Mouse (Mus musculus) hindbrain, embryonic 14.5 days (tissue): ENCODE measurements around the gene Fut8. TPM values are rescaled to one million over a fixed set of nuclear protein-coding genes. Genes with fewer than 3 reads are reported as not detected.

Experiments used
- ATAC-seq: fragments of 200-750 bp; cut with Nextera tagmentation; 2 replicates; pipeline ENCODE4 v1.8.0; 2017; ENCODE audit warnings: moderate number of reproducible peaks, mild to moderate bottlenecking, moderate TSS enrichment, moderate library complexity; ENCODE audit not compliant: low FRiP score
- DNase-seq: peaks from one replicate; pipeline ENCODE4 v3.0.0-alpha.2; 2015; ENCODE audit warnings: low spot score
- H3K27ac ChIP-seq: fragments of 300-500 bp; sonication (generic); 2 replicates; pipeline ENCODE4 v1.5.1; 2014; ENCODE audit warnings: mild to moderate bottlenecking, moderate library complexity
- H3K27me3 ChIP-seq: fragments of 300-500 bp; sonication (generic); 2 replicates; pipeline ENCODE4 v1.6.1; 2014; ENCODE audit warnings: mild to moderate bottlenecking, low read length, mixed read lengths; ENCODE audit not compliant: control insufficient read depth, insufficient read depth
- H3K36me3 ChIP-seq: fragments of 300-500 bp; sonication (generic); replicated peaks from 2 replicates; pipeline ENCODE4 v1.6.1; 2014; ENCODE audit not compliant: control insufficient read depth, insufficient read depth
- H3K4me1 ChIP-seq: fragments of 300-500 bp; sonication (generic); replicated peaks from 2 replicates; pipeline ENCODE4 v1.6.1; 2014; ENCODE audit warnings: antibody characterized with exemption, low read length, mixed read lengths; ENCODE audit not compliant: control insufficient read depth, insufficient read depth
- H3K4me2 ChIP-seq: fragments of 300-500 bp; sonication (generic); replicated peaks from 2 replicates; pipeline ENCODE4 v1.6.1; 2014; ENCODE audit warnings: mild to moderate bottlenecking, moderate library complexity
- H3K4me3 ChIP-seq: fragments of 300-500 bp; sonication (generic); replicated peaks from 2 replicates; pipeline ENCODE4 v1.5.1; 2014; ENCODE audit warnings: mild to moderate bottlenecking, low read length
- H3K9ac ChIP-seq: fragments of 300-500 bp; sonication (generic); 2 replicates; pipeline ENCODE4 v1.6.1; 2014
- H3K9me3 ChIP-seq: fragments of 300-500 bp; sonication (generic); 2 replicates; pipeline ENCODE4 v1.6.1; 2016; ENCODE audit warnings: low read length; ENCODE audit not compliant: control insufficient read depth
- WGBS: fragments of 180-500 bp; shearing (Covaris S2); extraction: QIAGEN DNeasy Blood & Tissue Kit; methylation state at CpG from one replicate; pipeline ENCODE4 v1.1.7; 2014; 5-methylcytosine and 5-hydroxymethylcytosine counted together
- polyA plus RNA-seq: library from polyadenylated mRNA; unstranded; fragments of >200 nt; fragmentation: Nextera tagmentation; extraction: Ambion mirVana; gene quantifications from 2 replicates; pipeline ENCODE4 v1.2.1, GENCODE M21; 2014

Gene Fut8
- polyA plus RNA-seq, 1 experiment from 2014 or later = 62.2 TPM

- WGBS = 85% methylated on average over 2 of the region's 2 CpGs
- Histone ChIP-seq H3K4me2 (no peak overlapping the region), H3K27ac (no peak overlapping the region), H3K4me3 (no peak overlapping the region), H3K27me3 (no peaks in the 10 kb centered on the region), H3K9ac (no peak overlapping the region), H3K36me3 (no peaks in the 10 kb centered on the region), H3K9me3 (no peaks in the 10 kb centered on the region), H3K4me1 (no peaks in the 10 kb centered on the region)
- DNase-seq (no peak), ATAC-seq (no peak)
Observed at GRCm38 (mm10) chr12:77450816-77451215, 212.9 kb downstream of the Fut8 start.

GRCm38 (mm10) chr12:77466178-77466577 lies 228.3 kb downstream of the Fut8 start:
- Histone ChIP-seq H3K27me3 (no peaks in the 10 kb centered on the region), H3K4me2 (no peak overlapping the region), H3K9ac (no peak overlapping the region), H3K9me3 (no peaks in the 10 kb centered on the region), H3K27ac (no peak overlapping the region), H3K4me3 (no peak overlapping the region), H3K36me3 (no peaks in the 10 kb centered on the region), H3K4me1 (no peaks in the 10 kb centered on the region)
- DNase-seq (no peak), ATAC-seq (no peak)
- WGBS = 93% methylated on average over 1 of the region's 1 CpGs

GRCm38 (mm10) chr12:77479931-77480330 lies 242.0 kb downstream of the Fut8 start:
- 60% methylated on average over 2 of the region's 2 CpGs for WGBS
- H3K4me1 ChIP-seq = no peaks in the 10 kb centered on the region
- ATAC-seq (no peak), DNase-seq (no peak)
- no peaks in the 10 kb centered on the region for H3K9me3 ChIP-seq
- H3K36me3 ChIP-seq = peaks cover 6% of the 10 kb centered on the region; the same call in 1 of the 2 replicates
- H3K27me3 ChIP-seq = no peaks in the 10 kb centered on the region
- no peak overlapping the region for H3K27ac ChIP-seq
- no peak overlapping the region for H3K9ac ChIP-seq
- no peak overlapping the region for H3K4me3 ChIP-seq
- H3K4me2 ChIP-seq = no peak overlapping the region

GRCm38 (mm10) chr12:77481153-77481552 lies 243.2 kb downstream of the Fut8 start:
- H3K9me3 ChIP-seq = no peaks in the 10 kb centered on the region
- H3K4me3 ChIP-seq = no peak overlapping the region
- H3K27me3 ChIP-seq = no peaks in the 10 kb centered on the region
- no peaks in the 10 kb centered on the region for H3K4me1 ChIP-seq
- 91% methylated on average over 1 of the region's 1 CpGs for WGBS
- no peaks in the 10 kb centered on the region; the same call in 1 of the 2 replicates for H3K36me3 ChIP-seq
- H3K4me2 ChIP-seq = no peak overlapping the region
- ATAC-seq = no peak
- H3K9ac ChIP-seq = no peak overlapping the region
- DNase-seq = no peak
- no peak overlapping the region for H3K27ac ChIP-seq

- Histone ChIP-seq H3K9ac (no peak overlapping the region), H3K4me2 (no peak overlapping the region), H3K9me3 (no peaks in the 10 kb centered on the region), H3K36me3 (no peaks in the 10 kb centered on the region; the same call in 1 of the 2 replicates), H3K27me3 (no peaks in the 10 kb centered on the region), H3K4me3 (no peak overlapping the region), H3K4me1 (no peaks in the 10 kb centered on the region), H3K27ac (no peak overlapping the region)
- ATAC-seq (no peak), DNase-seq (no peak)
- 33% methylated on average over 3 of the region's 3 CpGs for WGBS
Observed at GRCm38 (mm10) chr12:77481799-77482198, 243.9 kb downstream of the Fut8 start.

- H3K4me3 ChIP-seq = no peak overlapping the region
- 72% methylated on average over 9 of the region's 9 CpGs for WGBS
- H3K4me1 ChIP-seq = no peaks in the 10 kb centered on the region
- H3K9ac ChIP-seq = no peak overlapping the region
- H3K9me3 ChIP-seq = no peaks in the 10 kb centered on the region
- no peak for ATAC-seq
- no peak overlapping the region for H3K4me2 ChIP-seq
- H3K27ac ChIP-seq = no peak overlapping the region
- no peaks in the 10 kb centered on the region for H3K36me3 ChIP-seq
- no peak for DNase-seq
- no peaks in the 10 kb centered on the region for H3K27me3 ChIP-seq
Observed at GRCm38 (mm10) chr12:77483180-77483855, 245.4 kb downstream of the Fut8 start.

- Histone ChIP-seq H3K9ac (no peak overlapping the region), H3K27ac (no peak overlapping the region), H3K9me3 (no peaks in the 10 kb centered on the region), H3K27me3 (no peaks in the 10 kb centered on the region), H3K36me3 (no peaks in the 10 kb centered on the region), H3K4me2 (no peak overlapping the region), H3K4me3 (no peak overlapping the region), H3K4me1 (no peaks in the 10 kb centered on the region)
- DNase-seq (no peak), ATAC-seq (no peak)
- 81% methylated on average over 3 of the region's 3 CpGs for WGBS
Observed at GRCm38 (mm10) chr12:77484761-77485160, 246.8 kb downstream of the Fut8 start.

GRCm38 (mm10) chr12:77491478-77491877 lies 253.6 kb downstream of the Fut8 start:
- Histone ChIP-seq H3K27ac (no peak overlapping the region), H3K9ac (no peak overlapping the region), H3K36me3 (no peaks in the 10 kb centered on the region), H3K4me2 (no peak overlapping the region), H3K27me3 (no peaks in the 10 kb centered on the region), H3K4me1 (no peaks in the 10 kb centered on the region), H3K9me3 (no peaks in the 10 kb centered on the region), H3K4me3 (no peak overlapping the region)
- 83% methylated on average over 3 of the region's 3 CpGs for WGBS
- no peak for DNase-seq
- no peak for ATAC-seq

- Histone ChIP-seq H3K27ac (no peak overlapping the region), H3K4me2 (no peak overlapping the region), H3K4me3 (no peak overlapping the region), H3K27me3 (no peaks in the 10 kb centered on the region), H3K9ac (no peak overlapping the region), H3K36me3 (no peaks in the 10 kb centered on the region), H3K4me1 (no peaks in the 10 kb centered on the region), H3K9me3 (no peaks in the 10 kb centered on the region)
- ATAC-seq (no peak), DNase-seq (no peak)
- 93% methylated on average over 1 of the region's 1 CpGs for WGBS
Observed at GRCm38 (mm10) chr12:77495781-77496180, 257.9 kb downstream of the Fut8 start.

- WGBS = 72% methylated on average over 2 of the region's 2 CpGs
- Histone ChIP-seq H3K4me2 (no peak overlapping the region), H3K9ac (no peak overlapping the region), H3K4me3 (no peak overlapping the region), H3K27me3 (no peaks in the 10 kb centered on the region), H3K9me3 (no peaks in the 10 kb centered on the region), H3K36me3 (no peaks in the 10 kb centered on the region), H3K27ac (no peak overlapping the region), H3K4me1 (no peaks in the 10 kb centered on the region)
- DNase-seq (no peak), ATAC-seq (no peak)
Observed at GRCm38 (mm10) chr12:77498153-77498552, 260.2 kb downstream of the Fut8 start.
